Mouse (Mus musculus) forebrain, embryonic 12.5 days (tissue): ENCODE data around the gene Cd9. TPM values are rescaled to one million over a fixed set of nuclear protein-coding genes. Genes with fewer than 3 reads are reported as not detected.
"Not testable (repeated sequence)": the region's sequence is repeated elsewhere in the genome, so short reads cannot be mapped to it uniquely, and the experiment has no call there.

Experiments
- ATAC-seq: fragments of 200-750 bp; cut with Nextera tagmentation; 2 replicates; pipeline ENCODE4 v1.8.0; 2017; ENCODE audit warnings: moderate TSS enrichment; ENCODE audit not compliant: low FRiP score
- H3K27ac ChIP-seq: fragments of 300-500 bp; sonication (generic); 2 replicates; pipeline ENCODE4 v1.5.1; 2016; ENCODE audit warnings: mild to moderate bottlenecking
- H3K27me3 ChIP-seq: fragments of 300-500 bp; sonication (generic); 2 replicates; pipeline ENCODE4 v1.6.1; 2016; ENCODE audit warnings: mild to moderate bottlenecking
- H3K36me3 ChIP-seq: fragments of 300-500 bp; sonication (generic); replicated peaks from 2 replicates; pipeline ENCODE4 v1.6.1; 2016; ENCODE audit warnings: mild to moderate bottlenecking
- H3K4me1 ChIP-seq: fragments of 300-500 bp; sonication (generic); 2 replicates; pipeline ENCODE4 v1.6.1; 2016
- H3K4me2 ChIP-seq: fragments of 300-500 bp; sonication (generic); 2 replicates; pipeline ENCODE4 v1.6.1; 2016; ENCODE audit warnings: mild to moderate bottlenecking, moderate library complexity
- H3K4me3 ChIP-seq: fragments of 300-500 bp; sonication (generic); replicated peaks from 2 replicates; pipeline ENCODE4 v1.5.1; 2016; ENCODE audit warnings: mild to moderate bottlenecking
- H3K9ac ChIP-seq: fragments of 300-500 bp; sonication (generic); 2 replicates; pipeline ENCODE4 v1.6.1; 2016; ENCODE audit warnings: mild to moderate bottlenecking
- H3K9me3 ChIP-seq: fragments of 300-500 bp; sonication (generic); 2 replicates; pipeline ENCODE4 v1.6.1; 2016
- WGBS: fragments of 180-500 bp; shearing (Covaris S2); methylation state at CpG from one replicate; pipeline ENCODE4 v1.1.7; 2016; 5-methylcytosine and 5-hydroxymethylcytosine counted together
- polyA plus RNA-seq: library from polyadenylated mRNA; unstranded; fragments of >200 nt; fragmentation: Nextera tagmentation; extraction: Ambion mirVana; gene quantifications from 2 replicates; pipeline ENCODE4 v1.2.1, GENCODE M21; 2016

Gene Cd9
- polyA plus RNA-seq, 1 experiment from 2014 or later: 44.2 TPM

GRCm38 (mm10) chr6:125493147-125493546, 1.4 kb downstream of the Cd9 start:
- no peaks in the 10 kb centered on the region for H3K9me3 ChIP-seq
- no peak overlapping the region for H3K27ac ChIP-seq
- H3K36me3 ChIP-seq: no peaks in the 10 kb centered on the region
- no peak for ATAC-seq
- H3K4me1 ChIP-seq: peaks cover 16% of the 10 kb centered on the region
- peak overlapping the region; percentile 62; the same call in 1 of the 2 replicates for H3K4me3 ChIP-seq
- peaks cover 29% of the 10 kb centered on the region for H3K27me3 ChIP-seq
- H3K9ac ChIP-seq: no peak overlapping the region
- WGBS: 57% methylated on average over 5 of the region's 5 CpGs
- H3K4me2 ChIP-seq: peak overlapping the region; percentile 84

GRCm38 (mm10) chr6:125492664-125493063, 1.9 kb downstream of the Cd9 start:
- Histone ChIP-seq H3K9me3 (no peaks in the 10 kb centered on the region), H3K36me3 (no peaks in the 10 kb centered on the region), H3K27ac (no peak overlapping the region), H3K27me3 (peaks cover 29% of the 10 kb centered on the region), H3K4me3 (no peak overlapping the region), H3K4me2 (peak overlapping the region; percentile 84), H3K4me1 (peaks cover 16% of the 10 kb centered on the region), H3K9ac (no peak overlapping the region)
- ATAC-seq: no peak
- WGBS: 83% methylated on average over 6 of the region's 6 CpGs

DNA sequence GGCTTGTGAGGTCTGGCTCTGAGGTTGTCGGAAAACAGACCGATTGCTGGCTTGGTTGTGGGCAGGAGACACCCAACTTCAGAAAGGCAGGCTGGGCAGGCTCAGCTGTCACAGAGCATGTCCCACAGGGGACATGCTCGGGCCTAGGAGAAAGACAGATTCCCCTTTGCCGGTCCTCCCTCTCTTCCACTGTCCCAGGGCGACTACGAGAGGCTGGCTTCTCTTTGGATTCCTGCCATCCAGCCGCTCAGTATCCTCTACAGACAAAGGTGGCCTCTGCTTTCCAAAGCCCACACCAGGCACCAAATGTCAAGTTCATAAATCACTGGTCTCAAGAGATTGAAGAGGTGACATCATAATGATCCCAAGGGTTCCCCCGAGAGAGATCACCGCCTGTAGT, 2.6 kb downstream of the Cd9 start:
- peaks cover 29% of the 10 kb centered on the region for H3K27me3 ChIP-seq
- no peaks in the 10 kb centered on the region for H3K9me3 ChIP-seq
- H3K4me2 ChIP-seq: no peak overlapping the region
- no peak for ATAC-seq
- H3K4me1 ChIP-seq: peaks cover 16% of the 10 kb centered on the region
- no peak overlapping the region for H3K27ac ChIP-seq
- no peak overlapping the region for H3K4me3 ChIP-seq
- H3K9ac ChIP-seq: no peak overlapping the region
- H3K36me3 ChIP-seq: no peaks in the 10 kb centered on the region
- 84% methylated on average over 9 of the region's 9 CpGs for WGBS

DNA sequence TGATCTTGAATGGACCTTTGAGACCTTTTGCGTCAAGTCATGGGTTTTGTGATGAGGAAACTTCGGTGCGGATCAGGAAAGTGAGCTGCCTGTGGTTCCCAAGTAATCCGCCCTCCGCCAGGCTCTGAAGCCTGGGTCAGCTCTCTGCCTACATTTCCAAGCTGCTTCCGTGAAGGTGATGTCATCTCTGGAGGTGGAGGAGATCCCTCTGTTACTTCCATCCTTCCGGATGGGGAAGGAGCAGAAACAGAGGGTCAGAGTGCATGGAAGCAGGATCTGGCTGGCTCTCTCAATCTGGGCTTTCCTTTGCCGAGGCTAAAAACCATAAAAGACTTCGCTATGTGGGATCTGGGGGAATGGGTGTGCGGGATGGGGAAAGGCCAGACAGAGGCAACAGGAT, 3.2 kb downstream of the Cd9 start:
- Histone ChIP-seq H3K27me3 (peaks cover 26% of the 10 kb centered on the region), H3K4me1 (peaks cover 16% of the 10 kb centered on the region), H3K4me3 (no peak overlapping the region), H3K4me2 (no peak overlapping the region), H3K9me3 (no peaks in the 10 kb centered on the region), H3K9ac (no peak overlapping the region), H3K36me3 (no peaks in the 10 kb centered on the region), H3K27ac (no peak overlapping the region)
- no peak for ATAC-seq
- WGBS: 87% methylated on average over 10 of the region's 10 CpGs

DNA sequence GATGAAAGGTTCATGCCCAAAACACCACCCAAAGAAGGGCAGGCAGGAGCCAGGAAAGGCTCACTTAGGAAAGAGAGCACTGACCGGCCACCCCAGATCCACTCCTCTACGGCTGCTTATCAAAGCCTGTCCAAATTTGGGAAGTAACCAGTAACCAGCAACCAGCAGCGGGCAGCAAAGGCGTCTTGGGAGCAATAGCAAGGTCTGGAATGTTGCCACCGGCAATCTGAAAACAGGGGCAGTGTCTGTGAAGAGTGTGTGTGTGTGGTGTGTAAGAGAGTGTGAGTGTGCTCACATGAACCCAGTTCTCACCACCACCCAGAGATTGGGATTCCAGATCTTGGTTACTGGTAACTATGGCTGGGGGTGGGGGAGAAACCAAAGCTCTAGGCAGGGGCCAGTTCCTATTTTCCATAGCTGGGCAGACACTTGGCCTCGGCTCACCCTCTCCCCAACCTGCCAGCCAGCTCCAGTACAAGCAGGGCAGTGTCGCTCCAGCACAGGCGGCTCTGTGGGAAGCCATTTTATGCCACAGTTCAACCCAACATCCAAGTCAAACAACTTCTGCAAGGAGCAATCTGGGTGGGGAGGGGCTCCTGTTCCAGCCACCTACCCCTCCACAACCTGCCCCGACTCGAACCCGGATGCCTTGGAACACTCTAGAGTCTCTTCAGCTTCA, 4.6 kb downstream of the Cd9 start:
- no peaks in the 10 kb centered on the region for H3K36me3 ChIP-seq
- WGBS: 90% methylated on average over 11 of the region's 11 CpGs
- no peaks in the 10 kb centered on the region for H3K9me3 ChIP-seq

DNA sequence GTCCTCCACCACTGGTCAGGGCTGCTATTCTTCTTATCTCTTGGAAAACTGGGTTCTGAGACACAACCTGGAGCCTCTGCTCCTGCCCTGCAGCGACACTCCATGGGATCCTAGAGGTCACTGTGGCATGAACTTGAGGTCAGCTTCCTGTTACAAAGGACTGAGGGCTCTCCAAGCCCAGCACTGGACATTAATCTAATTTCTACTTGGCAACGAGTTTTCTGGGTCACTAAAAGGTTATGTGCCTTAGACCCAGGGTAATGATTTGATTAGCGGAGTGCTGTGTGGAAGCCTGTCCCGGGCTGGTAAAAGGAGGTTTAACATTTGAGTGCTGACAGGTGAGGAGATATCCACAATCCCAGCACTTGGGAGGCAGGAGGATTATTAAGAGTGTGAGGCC, 9.0 kb downstream of the Cd9 start:
- Histone ChIP-seq H3K9me3 (no peaks in the 10 kb centered on the region), H3K36me3 (no peaks in the 10 kb centered on the region), H3K4me2 (no peak overlapping the region), H3K27ac (no peak overlapping the region), H3K4me3 (no peak overlapping the region), H3K9ac (no peak overlapping the region), H3K27me3 (no peaks in the 10 kb centered on the region), H3K4me1 (peaks cover 8% of the 10 kb centered on the region)
- no peak for ATAC-seq
- WGBS: 60% methylated on average over 4 of the region's 4 CpGs

More for the DNA sequence above, 4.6 kb downstream of the Cd9 start:
- Histone ChIP-seq H3K27me3 (peaks cover 16% of the 10 kb centered on the region), H3K4me3 (no peak overlapping the region), H3K27ac (no peak overlapping the region), H3K9ac (no peak overlapping the region), H3K4me2 (no peak overlapping the region), H3K4me1 (peaks cover 15% of the 10 kb centered on the region)
- ATAC-seq: no peak

GRCm38 (mm10) chr6:125484721-125485120, 9.9 kb downstream of the Cd9 start:
- Histone ChIP-seq H3K36me3 (no peaks in the 10 kb centered on the region), H3K27ac (no peak overlapping the region), H3K9me3 (no peaks in the 10 kb centered on the region), H3K4me1 (peaks cover 12% of the 10 kb centered on the region), H3K4me3 (no peak overlapping the region), H3K9ac (no peak overlapping the region), H3K27me3 (no peaks in the 10 kb centered on the region), H3K4me2 (no peak overlapping the region)
- no peak for ATAC-seq
- WGBS: 87% methylated on average over 2 of the region's 2 CpGs

- H3K4me1 ChIP-seq: peaks cover 12% of the 10 kb centered on the region
- not testable (repeated sequence) for H3K4me2 ChIP-seq, H3K4me3 ChIP-seq, H3K9me3 ChIP-seq, ATAC-seq, H3K27me3 ChIP-seq, H3K27ac ChIP-seq, H3K9ac ChIP-seq, H3K36me3 ChIP-seq
- WGBS: 94% methylated on average over 10 of the region's 10 CpGs
Observed at GRCm38 (mm10) chr6:125484313-125484660, 10.3 kb downstream of the Cd9 start.

- Histone ChIP-seq H3K4me1 (peaks cover 12% of the 10 kb centered on the region), H3K27ac (no peak overlapping the region), H3K27me3 (no peaks in the 10 kb centered on the region), H3K9me3 (no peaks in the 10 kb centered on the region), H3K4me2 (no peak overlapping the region), H3K4me3 (no peak overlapping the region), H3K36me3 (no peaks in the 10 kb centered on the region), H3K9ac (no peak overlapping the region)
- 94% methylated on average over 12 of the region's 12 CpGs for WGBS
- ATAC-seq: no peak
Observed at GRCm38 (mm10) chr6:125483515-125484312, 10.9 kb downstream of the Cd9 start.

GRCm38 (mm10) chr6:125482427-125482831, 12.2 kb downstream of the Cd9 start:
- H3K27ac ChIP-seq: no peak overlapping the region
- WGBS: 63% methylated on average over 5 of the region's 5 CpGs

GRCm38 (mm10) chr6:125481667-125482390, 12.8 kb downstream of the Cd9 start:
- 64% methylated on average over 7 of the region's 7 CpGs for WGBS
- peaks cover 12% of the 10 kb centered on the region for H3K4me1 ChIP-seq
- H3K36me3 ChIP-seq: no peaks in the 10 kb centered on the region
- no peaks in the 10 kb centered on the region for H3K9me3 ChIP-seq
- H3K4me3 ChIP-seq: no peak overlapping the region
- no peak overlapping the region for H3K9ac ChIP-seq
- no peak overlapping the region for H3K27ac ChIP-seq
- no peak overlapping the region for H3K4me2 ChIP-seq
- no peaks in the 10 kb centered on the region for H3K27me3 ChIP-seq
- ATAC-seq: no peak

More at GRCm38 (mm10) chr6:125482427-125482831, 12.2 kb downstream of the Cd9 start:
- no peaks in the 10 kb centered on the region for H3K36me3 ChIP-seq
- H3K9me3 ChIP-seq: no peaks in the 10 kb centered on the region
- peaks cover 12% of the 10 kb centered on the region for H3K4me1 ChIP-seq
- H3K9ac ChIP-seq: no peak overlapping the region
- H3K4me2 ChIP-seq: no peak overlapping the region
- no peak for ATAC-seq
- H3K4me3 ChIP-seq: no peak overlapping the region
- no peaks in the 10 kb centered on the region for H3K27me3 ChIP-seq
